Mouse (Mus musculus) heart, postnatal 0 days (tissue): ENCODE results near the gene Serpina1d.
"Not testable (repeated sequence)": the region's sequence is repeated elsewhere in the genome, so short reads cannot be mapped to it uniquely, and the experiment has no call there.

Experiments used
- CTCF ChIP-seq: IDR thresholded peaks from 2 replicates; pipeline ENCODE4 v1.5.1; 2016; ENCODE audit warnings: antibody characterized with exemption, control low read depth, low read depth
- EP300 ChIP-seq: IDR thresholded peaks from 2 replicates; pipeline ENCODE4 v1.6.1; 2016; ENCODE audit warnings: antibody characterized with exemption, low read depth

DNA sequence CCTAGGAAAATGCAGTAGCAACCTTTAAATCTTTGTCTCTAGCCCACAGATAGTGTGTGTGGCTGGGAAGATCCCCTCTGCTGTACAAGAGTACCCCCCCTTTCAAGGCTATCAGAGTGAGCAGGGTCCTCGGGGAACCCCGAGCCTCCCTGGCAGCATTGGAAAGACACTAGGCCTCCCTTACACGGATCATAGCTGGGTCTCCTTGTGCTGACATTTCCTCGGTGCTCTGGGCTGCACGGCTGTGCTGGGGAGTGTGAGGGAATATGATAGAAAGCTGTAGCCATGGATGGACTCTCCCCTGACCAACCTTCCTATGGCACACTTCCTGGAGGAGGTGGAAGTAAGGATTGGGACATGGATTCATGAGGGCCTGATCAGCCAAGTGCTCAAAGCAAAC lies 27.4 kb downstream of the Serpina1d start:
- TF ChIP-seq CTCF, EP300: not testable (repeated sequence)
